Mouse (Mus musculus) neural tube, postnatal 0 days (tissue): ENCODE data around the gene Klk12. TPM values are rescaled to one million over a fixed set of nuclear protein-coding genes. Genes with fewer than 3 reads are reported as not detected.

Experiments
- polyA plus RNA-seq: library from polyadenylated mRNA; unstranded; fragments of >200 nt; fragmentation: Nextera tagmentation; extraction: Ambion mirVana; gene quantifications from 2 replicates; pipeline ENCODE4 v1.2.1, GENCODE M21; 2015

Gene Klk12
- not detected in 2 replicates for polyA plus RNA-seq

DNA sequence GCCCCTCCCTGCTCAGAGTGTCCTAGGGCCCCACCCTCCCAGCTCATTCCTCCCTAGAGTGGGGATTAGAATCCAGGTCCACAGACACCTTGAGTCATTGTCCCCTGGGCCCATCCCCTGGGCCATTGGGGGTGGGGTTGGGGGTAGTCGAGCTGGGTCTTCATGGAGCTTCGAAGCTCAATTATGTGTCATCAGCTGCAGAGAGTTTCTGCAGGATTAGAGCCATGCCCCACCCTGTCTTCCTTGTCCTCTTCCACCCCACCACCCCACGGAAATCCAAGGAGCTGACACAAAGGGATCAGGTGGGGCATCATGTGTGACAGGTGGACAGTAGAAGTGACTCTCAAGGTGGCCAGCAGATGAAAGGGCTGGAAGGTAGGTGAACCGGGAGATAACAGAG, at the start of gene Klk12:
Gene Klk12, plus strand, starts transcription at position 301 of the 400 bp plus-strand sequence.

DNA sequence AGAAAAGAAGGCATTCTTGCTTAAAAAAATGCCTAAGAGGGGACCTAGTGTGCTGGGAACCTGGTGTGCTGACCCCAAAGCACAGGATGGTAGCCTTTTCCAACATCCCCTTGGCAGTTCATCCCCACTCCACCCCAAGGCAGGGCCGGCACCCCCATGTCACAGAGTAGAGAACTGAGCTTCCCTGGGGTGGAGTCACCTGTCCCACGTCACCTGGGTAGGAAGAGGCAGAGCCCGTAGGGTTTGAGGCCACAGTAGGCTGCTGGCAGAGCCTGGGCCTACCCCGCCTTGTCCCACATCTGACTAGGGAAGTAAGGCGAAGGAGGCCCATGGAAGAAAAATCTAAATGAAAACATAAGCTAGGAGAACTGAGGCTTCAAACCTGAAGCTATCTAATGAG, 5.7 kb downstream of the Klk12 start, which contains the start of gene Klk11:
Gene Klk11, plus strand, starts transcription at position 241 of the 400 bp plus-strand sequence.

DNA sequence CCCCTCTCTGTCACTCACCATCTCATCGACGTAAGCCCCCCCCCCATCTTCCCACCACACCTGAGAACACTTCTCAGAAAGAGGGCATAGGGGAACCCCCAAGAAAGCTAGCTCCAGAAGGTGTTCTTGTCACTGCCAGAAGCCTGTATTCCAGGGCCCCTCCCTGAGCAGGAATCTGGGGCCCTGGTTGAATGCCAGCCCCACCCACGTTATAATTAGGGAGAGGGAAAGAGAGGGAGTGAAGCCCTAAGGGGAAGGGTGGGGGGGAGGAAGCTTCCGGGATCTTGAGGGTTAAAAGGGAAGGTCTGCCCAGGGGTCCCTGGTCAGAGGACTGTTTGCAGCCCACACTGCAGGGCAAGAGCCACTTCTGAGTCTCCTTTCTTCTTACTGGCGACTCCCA, 12.0 kb downstream of the Klk12 start, which contains the start of gene Klk10:
Gene Klk10, plus strand, starts transcription at position 290 of the 400 bp plus-strand sequence.

DNA sequence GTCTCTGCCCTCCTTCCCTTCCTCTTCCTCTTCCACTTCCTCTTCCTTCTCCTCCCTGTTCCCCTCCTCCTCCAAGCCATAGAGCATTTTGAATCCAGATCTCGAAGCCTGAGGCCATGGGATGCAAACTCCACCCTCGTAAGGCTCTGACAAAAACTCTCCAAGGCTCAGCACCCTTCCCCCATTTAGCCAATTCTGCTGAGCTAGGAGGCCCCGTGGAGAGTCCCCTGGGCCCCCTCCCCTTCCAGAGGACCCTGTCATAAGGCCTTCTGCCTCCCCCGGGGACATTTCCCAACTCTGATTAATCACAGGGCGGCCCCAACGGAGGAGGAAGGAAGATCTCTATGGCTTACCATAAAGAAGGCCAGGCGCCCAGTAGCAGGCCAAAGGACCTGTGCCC, 22.9 kb downstream of the Klk12 start, which contains the start of gene Klk9:
Gene Klk9, plus strand, starts transcription at position 301 of the 400 bp plus-strand sequence.

DNA sequence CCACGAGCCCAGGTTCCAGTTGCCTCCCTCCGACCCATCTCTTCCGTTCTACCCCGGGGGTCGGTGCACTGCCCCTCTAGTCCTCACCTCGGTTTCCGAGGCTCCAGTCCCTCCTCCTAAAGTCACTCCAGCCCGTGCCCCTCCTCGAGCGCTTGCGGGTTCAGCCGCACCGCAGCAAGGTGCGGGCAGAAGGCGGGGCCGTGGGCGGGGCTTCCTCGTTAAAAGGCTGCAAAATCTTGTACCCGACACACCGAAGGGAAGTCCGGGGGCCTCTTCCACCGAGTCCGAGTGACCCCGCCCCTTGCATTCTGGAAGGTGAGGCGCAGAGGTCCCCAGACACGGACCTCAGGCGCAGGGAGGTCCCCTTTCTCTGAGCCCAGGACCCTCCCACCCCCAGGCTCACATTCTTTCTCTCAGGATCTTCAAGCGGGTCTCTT, 28.7 kb downstream of the Klk12 start, which contains the start of gene Klk8:
Gene Klk8, plus strand, starts transcription at position 245 of the 437 bp plus-strand sequence.

DNA sequence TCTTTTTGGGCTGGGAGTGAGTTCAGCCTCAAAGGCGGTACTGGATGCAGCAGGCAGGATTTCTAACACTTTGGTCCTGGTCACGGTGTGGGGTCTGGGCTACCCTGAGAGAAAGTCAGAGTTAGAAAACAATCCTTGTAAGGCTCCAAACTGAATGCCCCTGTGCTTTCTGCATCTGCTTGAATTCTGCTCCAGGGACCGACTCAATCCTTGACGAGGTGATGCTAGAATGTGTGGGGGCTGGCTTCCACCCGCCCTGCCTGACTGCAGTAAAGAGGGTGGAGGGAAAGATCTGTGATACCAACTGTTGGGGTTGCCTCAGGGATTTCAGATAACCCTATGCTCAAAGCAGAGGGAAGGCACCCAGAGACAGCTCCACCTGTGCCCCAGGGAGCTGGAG, 42.3 kb downstream of the Klk12 start, which contains the start of gene Klk7:
Gene Klk7, plus strand, starts transcription at position 301 of the 400 bp plus-strand sequence.

Other genes starting within 250 kb of the Klk12 start
- gene Cd33, start 224.5 kb upstream of the Klk12 start, polyA plus RNA-seq, result 1.9 and 2.0 TPM in 2 replicates
- gene Zfp658, start 206.6 kb upstream of the Klk12 start, polyA plus RNA-seq, result 3.7 and 3.9 TPM in 2 replicates
- 8.9 and 9.6 TPM in 2 replicates for gene Zfp719, start 189.3 kb upstream of the Klk12 start, polyA plus RNA-seq
- 0.34 and 0.43 TPM in 2 replicates for gene Zfp819, start 161.7 kb upstream of the Klk12 start, polyA plus RNA-seq
- not detected in 2 replicates for gene Ceacam18, start 134.2 kb upstream of the Klk12 start, polyA plus RNA-seq
- gene Siglece, start 108.7 kb upstream of the Klk12 start, polyA plus RNA-seq, result 0.31 and 0.66 TPM in 2 replicates
- 13.4 and 16.4 TPM in 2 replicates for gene Ctu1, start 96.9 kb upstream of the Klk12 start, polyA plus RNA-seq
- not detected in 2 replicates for gene Klk14, start 78.5 kb upstream of the Klk12 start, polyA plus RNA-seq
- gene Klk13, start 56.3 kb upstream of the Klk12 start, polyA plus RNA-seq, result 0.24 and 0.25 TPM in 2 replicates
- gene Klk11, start 5.7 kb downstream of the Klk12 start, polyA plus RNA-seq, result not detected in 2 replicates
- gene Klk10, start 12.1 kb downstream of the Klk12 start, polyA plus RNA-seq, result 0.28 and 0.54 TPM in 2 replicates
- 0.23 TPM in 1 of 2 replicates, not detected in the other for gene Klk9, start 23.0 kb downstream of the Klk12 start, polyA plus RNA-seq
- gene Klk8, start 28.7 kb downstream of the Klk12 start, polyA plus RNA-seq, result 11.5 and 15.1 TPM in 2 replicates
- 0.11 and 0.15 TPM in 2 replicates for gene Klk7, start 42.4 kb downstream of the Klk12 start, polyA plus RNA-seq
- not detected in 2 replicates for gene Klk6, start 55.6 kb downstream of the Klk12 start, polyA plus RNA-seq
- gene Klk5, start 73.1 kb downstream of the Klk12 start, polyA plus RNA-seq, result not detected in 2 replicates
- gene Klk4, start 112.3 kb downstream of the Klk12 start, polyA plus RNA-seq, result 0.15 TPM in 1 of 2 replicates, not detected in the other
- gene Klk15, start 164.8 kb downstream of the Klk12 start, polyA plus RNA-seq, result not detected in 2 replicates
- gene Klk1b8, start 181.8 kb downstream of the Klk12 start, polyA plus RNA-seq, result not detected in 2 replicates
- not detected in 2 replicates for gene Klk1b1, start 197.9 kb downstream of the Klk12 start, polyA plus RNA-seq
- gene Klk1b9, start 207.2 kb downstream of the Klk12 start, polyA plus RNA-seq, result not detected in 2 replicates
- gene Klk1b11, start 227.0 kb downstream of the Klk12 start, polyA plus RNA-seq, result not detected in 2 replicates
- gene Klk1b26, start 243.3 kb downstream of the Klk12 start, polyA plus RNA-seq, result not detected in 2 replicates